Mouse (Mus musculus): ENCODE data around the gene Adamts9. TPM values are rescaled to one million over a fixed set of nuclear protein-coding genes. Genes with fewer than 3 reads are reported as not detected.
A peak's percentile ranks its signal among the peaks of the same experiment; 100 is the strongest.

Gene Adamts9
- polyA plus RNA-seq, 1 experiment from 2014 or later = 1.8 TPM

DNA sequence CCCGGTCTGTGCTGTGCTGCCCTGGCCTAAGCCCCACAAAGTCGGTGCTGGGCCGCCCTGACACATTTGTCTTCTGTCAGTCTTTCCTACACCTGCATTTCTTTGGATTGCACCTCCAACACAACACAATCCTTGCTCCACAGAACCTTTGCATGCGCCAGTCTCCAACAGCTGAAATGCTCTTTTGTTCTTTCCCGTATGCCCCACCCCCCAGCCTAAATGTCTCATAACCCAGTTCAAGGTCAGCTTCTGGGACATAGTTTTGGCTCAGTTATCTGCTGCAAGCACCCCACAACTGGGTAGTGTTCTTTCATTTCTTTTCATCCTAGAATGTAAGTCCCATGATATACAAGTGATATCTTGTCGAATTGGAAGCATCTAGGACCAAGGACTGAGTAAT lies 161.8 kb downstream of the Adamts9 start:
- H3K36me3 ChIP-seq = no peaks in the 10 kb centered on the region
- peaks cover 5% of the 10 kb centered on the region; the same call in 1 of the 2 replicates for H3K4me1 ChIP-seq (replicated peaks)
- H3K4me2 ChIP-seq = no peak overlapping the region
- peaks cover 12% of the 10 kb centered on the region for H3K27me3 ChIP-seq
- no peak overlapping the region for H3K9ac ChIP-seq
- no peak for ATAC-seq (ENCODE audit: low read depth)
- no peaks in the 10 kb centered on the region for H3K9me3 ChIP-seq
- 86% methylated on average over 6 of the region's 6 CpGs for WGBS
- no peak overlapping the region for H3K4me3 ChIP-seq
- H3K27ac ChIP-seq (replicated peaks) = no peak overlapping the region

DNA sequence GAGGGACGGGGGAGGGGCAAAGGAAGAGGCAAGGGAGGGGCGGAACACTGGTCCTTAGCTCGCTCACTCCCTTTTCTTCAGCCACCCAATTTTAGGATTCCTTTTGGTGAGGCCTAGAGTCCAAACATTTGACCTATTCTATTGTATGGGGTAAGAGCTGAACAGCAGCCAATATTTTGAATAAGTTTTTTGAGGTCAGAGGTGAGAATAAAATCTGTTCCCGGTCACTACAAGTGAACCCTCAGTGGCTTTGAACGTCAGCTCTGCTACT lies 163.4 kb downstream of the Adamts9 start:
- no peaks in the 10 kb centered on the region for H3K27me3 ChIP-seq
- no peak overlapping the region for H3K27ac ChIP-seq (replicated peaks)
- H3K9me3 ChIP-seq = no peaks in the 10 kb centered on the region
- no peak overlapping the region for H3K4me2 ChIP-seq
- no peak for ATAC-seq (ENCODE audit: low read depth)
- no peak overlapping the region for H3K9ac ChIP-seq
- no peak overlapping the region for H3K4me3 ChIP-seq
- no peaks in the 10 kb centered on the region for H3K4me1 ChIP-seq (replicated peaks)
- H3K36me3 ChIP-seq = no peaks in the 10 kb centered on the region
- WGBS = 41% methylated on average over 5 of the region's 5 CpGs

- H3K9ac ChIP-seq = no peak overlapping the region
- no peak overlapping the region for H3K4me2 ChIP-seq
- H3K9me3 ChIP-seq = no peaks in the 10 kb centered on the region
- H3K4me1 ChIP-seq (replicated peaks) = no peaks in the 10 kb centered on the region
- no peak; the same call in 1 of the 2 replicates for ATAC-seq (ENCODE audit: low read depth)
- no peak overlapping the region for H3K4me3 ChIP-seq
- no peaks in the 10 kb centered on the region for H3K36me3 ChIP-seq
- no peaks in the 10 kb centered on the region for H3K27me3 ChIP-seq
- no peak overlapping the region for H3K27ac ChIP-seq (replicated peaks)
- WGBS = 82% methylated on average over 11 of the region's 11 CpGs
Measured at GRCm38 (mm10) chr6:92779140-92779934, 164.0 kb downstream of the Adamts9 start.

DNA sequence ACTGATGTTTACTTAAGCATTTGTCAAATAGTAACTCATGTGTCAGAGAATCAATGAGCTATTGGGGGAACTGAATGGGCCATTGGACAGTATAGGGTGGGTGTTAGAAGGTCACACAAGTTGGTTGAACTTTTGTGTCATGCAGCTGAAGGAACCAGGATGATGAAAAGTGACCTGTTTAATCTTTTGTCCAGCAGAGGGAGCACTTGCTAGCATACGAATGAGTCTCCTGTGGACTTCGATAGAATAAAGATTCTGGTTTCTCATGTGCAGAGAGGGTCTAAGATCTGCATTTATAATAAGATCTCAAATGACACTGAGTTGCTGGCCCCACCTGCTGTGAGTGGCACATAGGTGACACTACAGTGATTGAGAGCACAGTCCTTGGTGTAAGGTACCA lies 166.9 kb downstream of the Adamts9 start:
- Histone ChIP-seq H3K36me3 (no peaks in the 10 kb centered on the region), H3K27me3 (no peaks in the 10 kb centered on the region), H3K9me3 (no peaks in the 10 kb centered on the region), H3K4me2 (no peak overlapping the region), H3K4me1 (replicated peaks) (no peaks in the 10 kb centered on the region), H3K9ac (no peak overlapping the region), H3K4me3 (no peak overlapping the region), H3K27ac (replicated peaks) (no peak overlapping the region)
- whole genome bisulfite sequencing = 25% methylated on average over 2 of the region's 2 CpGs
- no peak for ATAC-seq (ENCODE audit: low read depth)

DNA sequence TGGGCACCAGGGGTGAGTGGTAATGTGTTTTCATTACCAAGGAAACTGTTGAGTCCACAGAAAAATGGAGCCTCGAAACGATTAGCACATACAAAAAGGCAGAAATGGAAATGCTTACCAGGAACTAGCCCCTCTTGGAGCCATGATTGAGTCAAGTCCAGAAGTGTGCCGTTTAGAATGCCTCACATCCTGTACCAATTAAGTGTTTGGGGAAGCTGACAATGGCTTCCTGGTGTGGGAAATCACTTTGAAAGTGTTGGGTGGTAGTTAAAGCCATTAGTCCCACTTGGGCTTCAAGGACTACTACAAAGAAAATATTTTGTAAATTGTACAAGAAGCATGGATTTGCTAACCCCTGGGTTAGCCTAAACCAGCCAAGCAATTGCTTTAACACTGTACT lies 180.9 kb downstream of the Adamts9 start:
- Histone ChIP-seq H3K36me3 (no peaks in the 10 kb centered on the region), H3K27ac (replicated peaks) (no peak overlapping the region), H3K4me3 (no peak overlapping the region), H3K9ac (no peak overlapping the region), H3K4me1 (replicated peaks) (no peaks in the 10 kb centered on the region), H3K4me2 (no peak overlapping the region), H3K9me3 (no peaks in the 10 kb centered on the region), H3K27me3 (no peaks in the 10 kb centered on the region)
- WGBS = 26% methylated on average over 3 of the region's 3 CpGs
- ATAC-seq (ENCODE audit: low read depth) = no peak

GRCm38 (mm10) chr6:92759616-92760015 lies 183.7 kb downstream of the Adamts9 start:
- Histone ChIP-seq H3K4me1 (replicated peaks) (no peaks in the 10 kb centered on the region), H3K9me3 (no peaks in the 10 kb centered on the region), H3K9ac (no peak overlapping the region), H3K4me3 (no peak overlapping the region), H3K27ac (replicated peaks) (no peak overlapping the region), H3K36me3 (no peaks in the 10 kb centered on the region), H3K4me2 (no peak overlapping the region), H3K27me3 (no peaks in the 10 kb centered on the region)
- no peak for ATAC-seq (ENCODE audit: low read depth)

- H3K27me3 ChIP-seq = no peaks in the 10 kb centered on the region
- WGBS = 54% methylated on average over 5 of the region's 5 CpGs
- H3K27ac ChIP-seq (replicated peaks) = no peak overlapping the region
- ATAC-seq (ENCODE audit: low read depth) = no peak
- no peak overlapping the region for H3K9ac ChIP-seq
- H3K4me2 ChIP-seq = no peak overlapping the region
- H3K4me3 ChIP-seq = no peak overlapping the region
- peaks cover 5% of the 10 kb centered on the region; the same call in 1 of the 2 replicates for H3K4me1 ChIP-seq (replicated peaks)
- no peaks in the 10 kb centered on the region for H3K36me3 ChIP-seq
- no peaks in the 10 kb centered on the region for H3K9me3 ChIP-seq
Measured at GRCm38 (mm10) chr6:92755826-92756225, 187.5 kb downstream of the Adamts9 start.

DNA sequence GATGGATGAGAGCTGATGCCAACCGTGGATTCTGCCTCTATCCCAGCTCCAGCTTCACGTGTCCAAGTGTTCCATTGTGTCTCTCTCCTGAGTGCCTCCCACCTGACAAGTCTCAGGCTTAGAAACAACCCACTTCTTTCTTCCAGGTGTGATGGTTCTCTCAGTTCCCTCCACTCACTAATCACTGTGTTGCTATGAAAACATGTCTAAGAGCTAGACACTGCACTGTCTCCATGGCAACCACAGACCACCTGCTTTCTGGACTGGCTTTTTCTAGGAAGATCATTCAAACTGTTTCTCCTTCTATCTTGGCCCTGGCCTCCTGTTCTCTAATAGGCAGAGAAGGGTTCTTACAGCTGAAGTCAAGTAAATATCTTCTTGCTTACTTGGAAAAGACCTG lies 190.6 kb downstream of the Adamts9 start:
- Histone ChIP-seq H3K4me3 (no peak overlapping the region), H3K4me1 (replicated peaks) (peaks cover 5% of the 10 kb centered on the region; the same call in 1 of the 2 replicates), H3K27ac (replicated peaks) (no peak overlapping the region), H3K9ac (no peak overlapping the region), H3K4me2 (no peak overlapping the region), H3K9me3 (no peaks in the 10 kb centered on the region), H3K36me3 (no peaks in the 10 kb centered on the region), H3K27me3 (no peaks in the 10 kb centered on the region)
- 89% methylated on average over 2 of the region's 2 CpGs for WGBS
- no peak for ATAC-seq (ENCODE audit: low read depth)

GRCm38 (mm10) chr6:92749420-92749819 lies 193.9 kb downstream of the Adamts9 start:
- H3K9me3 ChIP-seq = no peaks in the 10 kb centered on the region
- H3K4me1 ChIP-seq (replicated peaks) = peaks cover 5% of the 10 kb centered on the region; the same call in 1 of the 2 replicates
- H3K27ac ChIP-seq (replicated peaks) = no peak overlapping the region
- H3K27me3 ChIP-seq = no peaks in the 10 kb centered on the region
- WGBS = 76% methylated on average over 4 of the region's 4 CpGs
- no peak overlapping the region for H3K4me2 ChIP-seq
- H3K36me3 ChIP-seq = no peaks in the 10 kb centered on the region
- H3K4me3 ChIP-seq = no peak overlapping the region
- ATAC-seq (ENCODE audit: low read depth) = no peak
- H3K9ac ChIP-seq = no peak overlapping the region

GRCm38 (mm10) chr6:92743605-92744004 lies 199.7 kb downstream of the Adamts9 start:
- H3K4me1 ChIP-seq (replicated peaks) = peaks cover 11% of the 10 kb centered on the region
- H3K4me2 ChIP-seq = peak overlapping the region; percentile 37
- H3K4me3 ChIP-seq = no peak overlapping the region
- no peaks in the 10 kb centered on the region for H3K27me3 ChIP-seq
- 14% methylated on average over 11 of the region's 11 CpGs for WGBS
- no peaks in the 10 kb centered on the region for H3K9me3 ChIP-seq
- peak; percentile 69; the same call in 1 of the 2 replicates for ATAC-seq (ENCODE audit: low read depth)
- H3K9ac ChIP-seq = no peak overlapping the region
- H3K27ac ChIP-seq (replicated peaks) = no peak overlapping the region
- H3K36me3 ChIP-seq = no peaks in the 10 kb centered on the region

GRCm38 (mm10) chr6:92737116-92737515 lies 206.2 kb downstream of the Adamts9 start:
- H3K36me3 ChIP-seq = no peaks in the 10 kb centered on the region
- 88% methylated on average over 1 of the region's 1 CpGs for WGBS
- H3K4me3 ChIP-seq = no peak overlapping the region
- H3K9me3 ChIP-seq = peaks cover 11% of the 10 kb centered on the region; the same call in 1 of the 2 replicates
- no peak for ATAC-seq (ENCODE audit: low read depth)
- no peak overlapping the region for H3K4me2 ChIP-seq
- H3K9ac ChIP-seq = no peak overlapping the region
- no peak overlapping the region for H3K27ac ChIP-seq (replicated peaks)
- no peaks in the 10 kb centered on the region for H3K4me1 ChIP-seq (replicated peaks)
- H3K27me3 ChIP-seq = no peaks in the 10 kb centered on the region

DNA sequence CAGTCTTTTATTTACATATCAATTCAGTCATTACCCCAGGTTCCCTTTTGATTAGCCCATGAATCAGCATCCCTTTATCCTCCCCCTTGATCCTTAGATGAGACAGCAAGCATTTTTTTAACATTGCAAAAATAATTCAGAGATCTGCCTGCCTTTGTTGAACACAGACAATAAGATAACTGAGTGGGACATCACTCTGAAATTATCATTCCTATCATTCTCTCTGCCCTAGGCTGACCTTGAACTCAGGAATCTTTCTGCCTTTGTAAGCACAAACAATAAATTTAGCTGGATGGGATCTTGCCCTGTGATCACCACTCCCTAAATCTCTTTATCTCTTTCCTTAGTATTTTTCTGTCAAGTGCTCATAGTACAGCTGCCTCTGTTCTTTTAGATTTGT lies 209.6 kb downstream of the Adamts9 start:
- H3K4me1 ChIP-seq (replicated peaks) = peaks cover 4% of the 10 kb centered on the region
- H3K9me3 ChIP-seq = peaks cover 11% of the 10 kb centered on the region; the same call in 1 of the 2 replicates
- H3K27ac ChIP-seq (replicated peaks) = no peak overlapping the region
- H3K36me3 ChIP-seq = no peaks in the 10 kb centered on the region
- no peak for ATAC-seq (ENCODE audit: low read depth)
- H3K9ac ChIP-seq = no peak overlapping the region
- H3K27me3 ChIP-seq = no peaks in the 10 kb centered on the region
- H3K4me2 ChIP-seq = no peak overlapping the region
- H3K4me3 ChIP-seq = no peak overlapping the region

GRCm38 (mm10) chr6:92728514-92728913 lies 214.8 kb downstream of the Adamts9 start:
- H3K4me1 ChIP-seq (replicated peaks) = peaks cover 40% of the 10 kb centered on the region
- H3K27me3 ChIP-seq = no peaks in the 10 kb centered on the region
- peak overlapping the region; percentile 54; the same call in 1 of the 2 replicates for H3K27ac ChIP-seq (replicated peaks)
- H3K9ac ChIP-seq = peak overlapping the region; percentile 43; the same call in 1 of the 2 replicates
- no peak overlapping the region for H3K4me3 ChIP-seq
- 37% methylated on average over 7 of the region's 7 CpGs for WGBS
- no peak overlapping the region; the same call in 1 of the 2 replicates for H3K4me2 ChIP-seq
- no peak for ATAC-seq (ENCODE audit: low read depth)
- 0 out of 2 replicates have a peak, but pooled peaks cover 3% of the 10 kb centered on the region for H3K9me3 ChIP-seq
- no peaks in the 10 kb centered on the region for H3K36me3 ChIP-seq

Measured in neural tube, embryonic 13.5 days (tissue).